Mouse (Mus musculus): ENCODE results near the gene Yod1.
A peak's percentile ranks its signal among the peaks of the same experiment; 100 is the strongest.

Gene Yod1

DNA sequence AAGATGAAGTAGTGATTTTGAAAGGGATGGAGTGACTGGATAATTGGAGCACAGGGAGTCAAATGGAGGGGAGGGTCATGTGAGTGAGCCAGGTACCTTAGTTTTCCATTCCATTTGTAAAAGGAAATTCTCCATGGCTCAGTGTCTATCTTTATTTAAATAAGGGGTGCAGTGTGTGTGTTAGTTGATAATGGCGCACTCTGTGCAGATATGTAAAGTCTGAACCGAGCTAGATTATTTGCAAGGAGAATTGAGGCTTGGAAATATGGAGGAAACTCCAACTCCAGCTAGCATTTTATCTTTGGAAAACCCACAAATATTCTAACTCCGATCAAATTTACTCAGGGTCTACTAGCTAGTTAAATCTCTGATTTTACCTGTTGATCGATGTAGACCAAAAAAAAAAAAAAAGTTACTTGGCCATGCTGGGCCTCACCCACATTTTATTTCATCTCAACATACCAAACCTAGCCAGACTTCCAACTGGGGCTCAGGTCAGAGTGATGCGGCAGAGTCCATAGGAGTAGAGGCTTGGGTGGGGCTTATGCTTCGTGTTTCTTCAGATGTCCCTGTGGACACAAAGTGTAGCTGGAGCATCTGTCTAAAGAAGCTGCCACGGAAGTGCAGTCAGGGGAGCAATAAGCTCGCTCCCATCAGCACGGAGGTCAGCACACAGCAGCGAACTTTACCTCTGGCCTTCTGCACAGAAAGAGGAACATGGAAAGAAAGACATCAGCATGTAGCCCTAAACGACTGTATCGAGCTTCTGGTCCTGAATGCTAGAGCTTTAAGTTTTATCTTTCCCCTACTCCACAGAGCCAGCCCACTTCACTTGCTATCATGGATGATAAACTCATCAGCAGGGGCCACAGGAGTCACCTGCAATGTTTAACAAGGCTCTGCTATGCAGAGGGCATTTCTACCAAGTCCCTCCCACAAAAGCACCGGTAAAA lies 15.9 kb downstream of the Yod1 start:
- DNase-seq (ENCODE audit: extremely low read depth, low read depth), result peak; percentile 23

DNA sequence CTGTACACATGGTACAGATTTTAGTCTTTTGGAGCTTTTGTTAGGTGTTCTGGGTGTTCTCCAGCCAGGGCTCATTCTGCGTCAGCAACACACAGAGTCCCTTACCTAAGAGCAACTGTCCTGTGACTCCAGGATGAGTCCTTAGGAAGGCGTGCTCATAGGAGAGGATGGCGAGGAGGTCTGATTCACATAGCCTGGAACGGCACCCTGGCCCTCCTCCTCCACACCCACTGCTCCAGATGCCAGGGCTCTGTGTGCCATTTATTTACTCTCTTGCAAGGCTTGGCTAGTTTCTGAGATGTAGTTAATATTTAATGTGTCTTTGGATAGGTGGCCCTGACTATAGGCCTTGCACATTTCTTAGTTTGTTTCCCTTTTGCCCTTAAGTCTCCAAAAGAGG lies 16.5 kb downstream of the Yod1 start:
- DNase-seq (ENCODE audit: extremely low read depth, low read depth), result no peak

DNA sequence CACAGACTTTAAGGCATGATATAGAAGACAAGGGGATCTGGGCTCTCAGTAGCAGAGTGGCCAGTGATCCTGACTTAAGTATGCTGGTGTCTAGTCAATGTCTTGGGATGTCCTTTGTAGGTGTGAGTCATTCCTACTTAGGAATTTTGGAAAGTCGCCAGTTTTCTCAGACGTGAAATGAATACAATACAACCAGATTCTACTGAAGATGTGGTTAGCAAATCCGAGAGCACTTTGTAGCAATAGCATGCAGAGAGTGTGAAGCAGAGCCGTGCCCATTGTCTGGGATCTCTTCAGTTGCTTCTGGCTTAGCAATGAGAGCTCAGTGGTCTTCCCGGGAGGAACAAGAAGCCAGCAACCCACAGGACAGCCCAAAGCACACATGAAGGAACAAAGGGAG lies 17.3 kb downstream of the Yod1 start:
- no peak for DNase-seq (ENCODE audit: extremely low read depth, low read depth)

DNA sequence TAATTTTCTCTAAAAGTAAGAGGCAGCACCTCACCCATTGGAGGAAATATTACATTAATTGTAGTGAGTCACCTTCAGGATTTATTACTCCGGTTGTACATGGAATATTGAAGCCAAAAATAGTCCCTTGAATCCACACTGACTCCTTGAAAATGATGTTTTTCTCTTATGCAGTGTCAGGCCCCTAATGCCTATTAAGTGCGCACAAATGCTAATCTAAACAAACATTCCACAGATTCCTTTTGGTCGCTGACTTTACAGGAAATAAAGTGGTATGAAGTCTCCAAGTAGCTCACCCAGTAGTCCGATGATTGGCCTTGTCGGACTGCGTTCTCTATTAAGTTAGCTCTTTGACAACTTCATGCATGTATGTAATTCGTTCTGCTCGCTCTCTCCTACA lies 17.7 kb downstream of the Yod1 start:
- DNase-seq (ENCODE audit: extremely low read depth, low read depth), result no peak

DNA sequence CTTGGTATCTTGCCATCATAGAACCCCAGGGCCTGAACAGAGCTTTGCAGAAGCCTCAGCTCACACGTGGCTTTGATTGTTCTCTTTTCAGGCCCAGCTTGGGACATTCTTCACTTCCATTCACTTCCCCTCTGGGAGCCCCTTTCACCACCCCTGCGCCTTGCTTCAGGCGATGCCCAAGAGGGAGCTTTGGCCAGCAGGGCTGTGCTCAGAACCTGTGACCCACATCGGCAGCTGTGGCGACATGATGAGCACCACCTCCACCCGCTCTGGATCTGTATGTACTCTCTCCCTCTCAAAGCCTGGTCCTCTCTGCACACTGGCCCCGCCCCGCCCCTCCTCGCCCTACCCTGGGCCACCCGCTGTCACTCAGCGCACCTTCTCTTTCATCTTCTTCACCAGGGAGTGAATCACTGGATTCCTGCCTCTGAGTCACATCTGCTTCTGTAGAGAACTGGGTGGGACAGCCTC lies 20.3 kb downstream of the Yod1 start:
- DNase-seq (ENCODE audit: extremely low read depth, low read depth), result no peak

DNA sequence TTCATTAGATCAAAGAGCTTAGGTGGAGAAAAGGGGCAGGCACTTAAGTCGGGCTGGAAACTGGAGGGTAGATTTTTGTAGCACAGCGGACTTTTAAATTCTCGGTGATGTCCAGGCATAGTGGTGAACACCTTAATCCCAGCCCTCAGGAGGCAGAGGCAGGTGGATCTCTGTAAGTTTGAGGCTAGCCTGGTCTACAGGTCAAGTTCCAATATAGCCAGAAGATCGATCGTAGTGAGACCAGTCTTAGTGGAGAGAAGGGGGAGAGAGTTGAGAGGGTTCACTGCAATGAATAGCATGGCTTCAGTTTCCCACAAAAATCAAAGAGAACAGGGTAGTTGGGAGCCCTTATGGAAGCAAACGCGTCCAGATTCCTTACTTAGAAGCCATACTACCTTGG lies 20.8 kb downstream of the Yod1 start:
- no peak for DNase-seq (ENCODE audit: extremely low read depth, low read depth)

DNA sequence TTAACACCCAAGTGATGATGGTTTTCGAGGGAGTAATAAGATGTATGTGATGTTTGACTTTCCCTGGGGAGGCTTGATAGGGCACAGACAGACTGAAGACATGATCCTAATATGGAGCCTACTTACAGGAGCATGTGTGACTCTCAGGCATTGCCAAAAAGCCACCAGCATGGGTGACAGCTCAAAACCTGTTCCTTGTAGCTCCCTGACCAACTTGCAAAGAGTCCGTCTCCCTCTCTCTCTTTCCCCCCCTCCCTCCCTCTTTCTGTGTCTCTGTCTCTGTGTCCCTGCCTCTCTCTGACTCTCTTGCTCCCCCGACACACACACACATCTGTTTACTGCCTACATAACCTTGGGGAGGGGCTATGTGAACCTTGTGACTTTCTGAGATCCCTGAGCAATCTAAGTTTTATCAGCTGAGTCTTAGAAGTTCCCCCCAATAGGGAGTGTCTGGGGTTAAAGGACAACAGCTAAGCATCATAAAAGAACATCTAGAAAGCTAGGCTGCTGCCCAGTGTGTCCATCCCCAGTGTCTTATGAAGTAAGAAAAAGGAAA lies 21.5 kb downstream of the Yod1 start:
- DNase-seq (ENCODE audit: extremely low read depth, low read depth), result no peak

DNA sequence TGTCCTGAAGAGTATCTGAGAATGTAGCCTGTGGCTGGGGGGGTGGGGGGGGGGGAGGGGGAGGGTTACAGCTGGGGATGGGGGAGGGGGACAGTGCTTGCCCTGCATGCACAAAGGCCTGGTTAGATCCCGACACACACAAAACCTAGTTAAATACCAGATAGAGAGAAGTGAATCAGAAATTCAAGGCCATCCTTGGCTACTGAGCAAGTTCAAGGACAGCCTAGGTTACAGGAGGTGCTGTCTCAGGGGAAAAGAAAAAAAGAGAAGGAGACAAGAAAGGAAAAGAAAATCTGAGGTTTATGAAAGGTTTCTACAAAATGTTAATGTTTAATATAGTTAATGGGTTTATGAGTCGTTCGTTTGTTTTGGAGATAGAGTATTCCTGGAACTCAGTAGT lies 22.5 kb downstream of the Yod1 start:
- DNase-seq (ENCODE audit: extremely low read depth, low read depth), result no peak

DNA sequence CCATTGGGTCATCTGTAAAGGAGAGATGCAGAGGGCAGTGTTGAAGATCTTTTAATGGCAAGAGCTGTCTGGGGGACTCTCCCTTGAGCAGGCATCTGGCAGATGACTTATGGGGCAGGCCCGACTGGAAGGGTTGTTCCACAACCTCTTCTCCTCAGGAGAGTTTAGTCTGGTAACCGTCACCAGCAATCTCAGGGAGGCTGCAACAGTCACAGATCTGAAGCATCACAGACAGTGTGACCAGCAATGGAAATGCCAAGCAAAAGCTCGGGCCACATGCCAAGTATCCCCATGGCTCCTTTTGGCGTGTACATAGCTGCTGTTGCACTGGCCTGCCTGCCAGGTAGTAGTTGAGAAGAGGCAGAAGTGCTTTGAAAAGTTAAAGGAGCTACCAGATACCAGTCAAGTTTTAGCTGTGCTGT lies 23.1 kb downstream of the Yod1 start:
- DNase-seq (ENCODE audit: extremely low read depth, low read depth), result no peak

DNA sequence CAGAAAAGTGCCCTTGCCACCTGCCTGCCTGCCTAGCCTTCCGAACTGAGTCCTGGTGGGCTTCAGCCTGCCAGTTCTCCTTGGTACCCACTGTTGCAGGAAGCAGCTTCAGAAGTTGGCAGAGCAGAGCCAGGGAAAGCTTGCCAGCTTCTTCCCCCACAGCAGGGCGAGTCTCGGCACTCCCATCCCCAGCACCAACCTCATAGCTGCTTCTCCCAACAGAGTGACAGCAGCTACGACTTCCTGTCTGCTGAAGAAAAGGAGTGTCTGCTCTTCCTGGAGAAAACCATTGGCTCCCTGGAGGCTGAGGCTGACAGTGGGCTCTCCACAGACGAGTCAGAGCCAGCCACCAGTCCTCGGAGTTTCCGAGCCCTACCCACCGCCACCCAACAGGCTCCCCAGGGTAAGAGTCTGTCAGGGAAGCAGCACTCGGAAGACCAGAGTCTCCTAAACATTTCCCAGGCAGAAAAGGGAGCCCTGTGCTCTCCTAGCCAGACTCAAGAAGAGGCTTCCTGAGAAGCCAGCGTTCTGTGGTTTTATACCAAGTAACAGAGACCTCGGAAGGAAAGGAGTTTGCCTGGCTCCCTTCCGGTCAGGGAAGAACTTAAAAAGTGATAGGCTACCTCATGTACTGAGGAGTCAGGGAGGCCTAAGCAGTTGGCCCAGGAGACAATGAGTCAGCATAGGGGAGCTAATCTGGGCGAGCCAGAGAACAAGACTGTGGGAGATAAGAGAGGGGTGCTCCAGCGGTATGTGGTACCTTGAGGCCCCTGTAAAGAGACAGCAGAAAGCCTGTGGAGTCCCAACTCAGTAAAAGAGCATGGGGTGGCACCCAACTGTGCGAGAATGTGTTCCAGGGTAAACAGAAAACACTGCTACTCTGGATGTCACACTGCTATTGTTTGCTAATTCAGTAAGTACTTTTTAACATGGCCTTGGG lies 23.9 kb downstream of the Yod1 start:
- peak; percentile 97 for DNase-seq (ENCODE audit: extremely low read depth, low read depth)

DNA sequence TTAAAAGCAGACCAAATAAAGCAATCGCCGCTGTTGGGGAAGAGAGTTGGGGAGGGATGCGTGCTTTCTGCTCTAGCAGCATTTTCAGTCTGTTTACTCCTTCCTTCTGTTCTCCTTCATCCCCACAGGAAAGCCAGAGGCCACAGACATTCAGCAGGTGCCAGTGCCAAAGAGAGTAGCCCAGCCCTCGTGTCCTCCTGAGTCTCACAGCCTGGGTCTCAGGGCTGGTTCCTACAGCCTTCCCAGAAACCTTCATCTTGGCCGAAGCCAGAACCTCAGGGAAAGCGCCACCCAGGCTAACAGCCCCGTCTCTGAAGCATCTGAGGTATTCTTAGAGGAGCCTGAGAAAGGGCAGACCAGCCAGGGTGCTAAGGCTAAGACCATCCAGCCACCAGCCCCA lies 25.1 kb downstream of the Yod1 start:
- no peak for DNase-seq (ENCODE audit: extremely low read depth, low read depth)

DNA sequence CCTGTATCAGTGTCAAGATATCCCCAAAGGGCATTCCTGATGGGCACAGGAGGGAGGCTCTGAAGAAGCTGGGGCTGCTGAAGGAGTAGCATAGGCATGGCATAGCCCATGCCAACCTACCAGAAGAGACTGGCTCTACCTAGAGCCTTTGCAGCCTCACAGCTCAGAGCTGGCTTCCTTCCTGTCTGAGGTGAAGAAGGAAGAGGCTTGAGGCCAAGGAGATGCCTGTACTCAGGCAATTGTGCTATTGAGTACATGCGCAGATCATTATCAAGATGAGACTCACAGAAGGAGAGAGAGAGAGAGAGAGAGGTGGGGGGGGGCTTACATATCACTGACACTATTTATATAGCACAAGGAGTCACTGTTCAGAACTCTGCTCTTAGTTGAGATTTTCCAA lies 26.6 kb downstream of the Yod1 start:
- DNase-seq (ENCODE audit: extremely low read depth, low read depth), result no peak

DNA sequence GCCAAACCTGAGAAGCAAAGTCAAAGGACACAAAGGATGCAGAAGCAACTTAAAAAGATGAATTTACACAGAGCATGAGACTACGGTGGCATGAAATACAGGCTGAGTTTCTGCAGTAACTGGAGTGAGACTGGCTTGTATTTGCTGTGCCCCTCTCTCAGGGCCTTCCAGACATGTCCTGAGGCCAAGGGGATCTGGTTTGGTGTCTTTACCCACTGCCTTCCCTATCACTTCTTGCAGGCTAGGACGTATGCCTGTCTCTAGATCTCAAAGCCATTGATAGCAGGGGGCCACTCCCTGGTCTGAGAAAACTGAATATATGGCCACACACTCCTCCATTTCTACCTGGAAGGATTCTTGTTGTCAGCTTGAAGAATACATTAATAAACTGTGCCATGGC lies 27.1 kb downstream of the Yod1 start:
- no peak for DNase-seq (ENCODE audit: extremely low read depth, low read depth)

DNA sequence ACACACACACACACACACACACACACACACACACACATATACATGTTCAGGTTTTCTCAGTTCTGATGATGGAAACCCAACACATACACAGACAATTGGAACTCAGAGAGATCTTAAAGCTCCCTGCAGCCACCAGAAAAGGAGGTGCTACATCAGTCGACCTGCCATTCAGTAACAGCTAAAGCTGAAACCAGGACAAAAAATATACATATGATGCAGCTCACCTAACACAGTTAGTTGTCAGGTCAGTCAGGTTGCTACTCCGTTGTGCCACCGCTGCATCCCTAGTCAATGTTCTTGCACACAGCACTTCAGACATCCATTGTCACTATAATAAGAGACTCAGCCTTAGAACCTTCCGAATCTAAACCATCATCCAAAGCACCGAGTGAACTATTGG lies 27.8 kb downstream of the Yod1 start:
- no peak for DNase-seq (ENCODE audit: extremely low read depth, low read depth)

DNA sequence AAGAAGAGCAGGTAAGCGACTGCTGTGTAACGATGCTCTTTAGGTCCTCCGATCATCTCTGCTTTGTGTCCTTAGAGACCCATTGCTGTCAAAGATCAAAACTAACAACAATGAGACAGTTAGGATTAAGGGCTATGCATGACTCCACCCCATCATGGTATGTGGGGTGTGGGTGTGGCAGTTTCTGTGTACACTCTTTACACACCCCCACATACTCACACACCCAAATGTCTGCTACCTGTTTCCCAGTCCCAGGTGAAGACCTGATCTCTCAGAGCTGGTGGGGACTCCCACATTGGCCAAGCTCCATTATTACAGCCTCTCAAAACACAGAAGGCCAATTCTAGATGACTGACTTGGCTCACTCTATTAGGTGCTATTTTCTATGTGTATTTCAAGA lies 28.5 kb downstream of the Yod1 start:
- no peak for DNase-seq (ENCODE audit: extremely low read depth, low read depth)

DNA sequence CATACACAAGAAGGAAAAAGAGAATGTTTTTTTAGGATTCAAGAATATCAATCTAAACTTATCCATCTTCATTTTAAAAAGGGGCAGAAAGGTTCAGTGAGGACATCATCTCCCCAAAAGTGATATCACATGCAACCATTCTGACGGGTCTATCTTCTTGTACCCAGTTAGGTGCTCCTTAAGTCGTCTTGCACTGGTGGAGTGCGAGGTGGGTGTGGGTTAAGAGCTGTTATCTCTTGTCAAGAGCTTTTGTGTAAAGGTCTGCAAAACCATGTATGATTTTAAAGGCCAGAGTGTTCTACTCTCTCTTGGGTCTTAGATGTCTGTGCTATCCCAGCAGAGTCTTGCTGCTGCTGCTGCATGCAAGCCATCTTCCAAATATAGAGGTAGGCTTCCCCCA lies 29.7 kb downstream of the Yod1 start:
- DNase-seq (ENCODE audit: extremely low read depth, low read depth), result no peak

DNA sequence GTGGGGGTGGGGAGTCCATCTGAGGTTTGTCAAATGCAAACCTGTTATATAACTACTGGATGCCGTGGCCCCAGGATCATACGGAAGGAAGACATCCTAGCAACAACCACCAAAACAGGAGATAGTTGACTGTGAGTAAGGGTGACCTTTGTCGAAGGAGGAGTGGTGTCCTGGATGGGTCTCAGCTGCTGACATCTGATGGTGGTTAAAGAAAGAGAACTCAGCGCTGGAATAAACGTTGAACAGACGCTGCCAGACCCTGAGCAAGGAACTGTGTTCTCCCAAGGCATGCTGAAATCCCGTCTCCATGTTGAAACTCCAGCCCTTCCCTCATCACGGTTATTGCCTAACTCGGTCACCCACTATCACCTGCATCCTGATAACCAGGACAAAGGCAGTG lies 42.6 kb downstream of the Yod1 start:
- no peak for DNase-seq (ENCODE audit: extremely low read depth, low read depth)

DNA sequence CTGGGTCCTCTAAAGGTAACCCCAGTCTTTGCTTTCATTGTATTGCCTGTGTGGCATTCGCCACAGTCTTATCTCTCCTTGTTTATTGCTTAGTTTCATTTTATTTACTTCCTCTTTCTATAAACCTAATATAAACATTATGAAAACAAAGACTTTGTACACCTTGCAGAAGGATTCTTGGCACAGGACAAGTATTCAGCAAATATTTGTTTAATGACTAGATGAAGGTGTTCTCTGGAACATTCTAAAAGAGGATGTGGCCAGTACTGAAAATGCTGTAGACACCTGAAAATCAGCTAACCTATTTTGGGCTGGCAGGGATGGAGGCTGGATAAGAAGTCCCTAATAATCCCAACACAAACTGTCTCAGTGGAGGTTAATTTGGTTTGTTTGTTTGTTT lies 44.5 kb downstream of the Yod1 start:
- DNase-seq (ENCODE audit: extremely low read depth, low read depth), result no peak

DNA sequence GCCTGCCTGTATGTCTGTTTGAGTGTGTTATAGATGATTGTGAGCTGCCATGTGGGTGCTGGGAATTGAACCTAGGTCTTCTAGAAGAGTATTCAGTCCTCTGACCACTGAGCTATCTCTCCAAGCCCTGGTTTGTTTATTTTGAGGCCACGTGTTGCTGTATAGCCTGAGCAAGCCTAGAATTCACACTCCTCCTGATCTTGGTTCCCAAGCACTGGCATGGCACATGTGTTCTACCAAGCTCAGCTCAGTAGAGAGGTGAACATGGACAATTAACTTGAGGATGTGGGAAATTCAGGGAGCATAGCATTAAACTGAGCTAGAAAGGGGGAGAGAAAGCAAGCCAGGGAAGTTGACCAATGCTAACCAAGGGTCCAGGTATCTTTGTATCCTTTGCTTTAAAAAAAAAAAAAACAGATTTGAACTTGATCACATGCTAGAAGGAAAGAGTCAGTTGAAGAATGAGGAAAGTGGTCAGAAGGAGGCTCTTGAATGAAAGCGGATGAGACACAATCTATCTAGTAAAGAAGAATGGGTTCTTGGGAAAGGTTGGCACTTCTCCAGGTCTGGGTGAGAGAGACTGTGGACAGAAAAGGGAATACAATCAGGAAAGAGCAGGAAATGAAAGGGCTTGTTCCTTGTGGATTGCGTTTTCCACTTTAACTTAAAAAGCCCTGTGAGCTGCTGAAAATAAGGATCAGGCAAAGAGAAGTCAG lies 45.1 kb downstream of the Yod1 start:
- no peak for DNase-seq (ENCODE audit: extremely low read depth, low read depth)

DNA sequence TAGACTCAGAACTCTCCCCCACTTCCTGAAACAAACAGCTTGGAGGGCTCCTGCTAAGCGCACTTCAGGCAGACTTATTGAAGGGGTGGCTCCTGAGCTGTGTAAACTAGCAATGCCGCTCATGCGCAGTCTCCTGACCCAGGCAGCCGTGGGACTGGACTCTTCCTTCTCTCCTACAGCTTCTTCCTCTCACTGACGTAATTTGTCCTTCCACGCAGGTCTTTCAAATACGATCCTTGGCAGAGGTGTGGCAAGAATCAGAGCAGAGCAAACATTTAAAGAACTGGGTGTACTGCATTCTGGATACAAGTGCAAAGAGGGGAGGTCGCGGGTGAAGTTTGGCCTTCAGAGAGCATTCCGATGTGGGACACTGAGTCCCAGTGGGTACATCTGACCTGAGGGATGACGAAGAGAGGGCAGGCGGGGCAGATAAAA lies 46.9 kb downstream of the Yod1 start:
- DNase-seq (ENCODE audit: extremely low read depth, low read depth), result no peak

DNA sequence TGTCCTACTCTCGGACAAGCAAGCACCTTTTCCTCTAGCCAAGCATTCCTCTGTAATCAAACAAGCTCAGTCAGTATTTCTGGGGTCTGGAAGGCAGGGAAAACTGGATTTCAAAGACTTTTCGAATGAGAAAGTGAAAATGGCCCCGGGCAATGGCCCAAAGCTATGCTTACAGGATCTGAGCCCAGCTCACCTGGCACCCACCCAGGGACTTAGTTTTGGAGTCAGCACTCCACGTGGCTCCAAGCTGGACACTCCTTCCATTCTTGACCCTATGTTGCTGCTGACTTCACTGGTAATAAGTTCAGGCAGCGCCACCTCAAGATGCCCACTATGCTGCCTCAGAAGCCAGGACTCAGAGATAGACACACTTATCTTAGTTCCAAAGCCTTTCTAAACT lies 49.9 kb downstream of the Yod1 start:
- no peak for DNase-seq (ENCODE audit: extremely low read depth, low read depth)

Measured in MEL-GATA-1-ER (cell line).